Mouse (Mus musculus): ENCODE measurements around the gene Atp10a. TPM values are rescaled to one million over a fixed set of nuclear protein-coding genes. Genes with fewer than 3 reads are reported as not detected.

Atp10a gene
- polyA plus RNA-seq, 1 experiment: 1.9 TPM

DNA sequence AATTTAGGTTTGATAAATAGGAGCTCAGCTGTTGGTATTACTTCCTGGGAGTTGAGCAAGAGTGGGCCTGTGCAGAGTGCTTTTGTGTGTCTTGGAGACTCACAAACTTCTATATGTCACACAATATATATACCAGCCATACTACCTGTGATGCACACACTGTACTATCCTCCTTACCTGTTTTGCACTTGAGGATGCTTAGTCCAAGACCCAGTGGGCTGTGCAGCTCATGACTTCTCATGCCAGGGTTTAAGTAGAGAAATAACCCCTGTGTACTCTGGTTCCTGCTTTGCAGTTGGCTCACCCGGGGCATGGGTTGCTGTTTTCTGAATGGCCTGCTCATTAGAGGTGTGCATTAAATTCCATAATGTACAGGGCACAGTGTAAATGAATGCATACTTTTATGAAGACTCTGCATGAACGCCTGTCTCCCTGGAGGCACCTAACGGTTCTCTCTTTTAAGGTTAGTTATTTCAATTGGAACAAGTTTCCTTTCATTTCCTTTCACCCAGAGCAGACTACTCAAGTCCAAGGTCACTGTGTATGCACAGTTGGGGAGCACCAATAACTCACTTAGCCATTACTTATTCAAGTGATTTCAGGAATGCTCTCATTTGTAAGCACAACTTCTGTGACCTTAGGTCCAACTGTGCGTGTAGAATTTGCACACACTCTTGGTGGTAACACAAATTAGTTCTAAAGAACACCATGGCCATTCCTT is 63.4 kb downstream of the Atp10a start:
- 74% methylated on average over 4 of the region's 4 CpGs for WGBS

DNA sequence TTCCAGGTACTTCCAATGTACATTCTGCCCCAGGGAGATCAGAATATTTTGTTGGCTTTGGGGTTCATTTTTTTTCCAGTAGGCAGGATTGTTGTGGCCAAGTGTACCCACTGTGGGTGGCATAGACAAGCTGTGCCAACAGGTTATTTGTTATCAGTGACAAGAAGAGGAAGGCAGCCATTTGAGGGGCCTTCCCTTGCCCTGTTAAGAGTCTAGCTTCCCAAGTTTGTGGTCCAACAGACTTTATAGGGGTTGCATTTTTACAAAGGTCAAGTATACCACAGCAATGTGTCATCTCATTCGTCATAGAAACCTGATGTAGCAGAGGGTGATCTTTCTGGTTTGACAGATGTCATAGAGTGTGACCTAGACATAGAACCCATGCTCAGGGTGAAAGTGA is 66.3 kb downstream of the Atp10a start:
- no peaks in the 10 kb centered on the region for H3K27me3 ChIP-seq (ENCODE audit: control insufficient read depth, insufficient read depth, low read length)
- no peak overlapping the region for H3K27ac ChIP-seq (ENCODE audit: insufficient read depth, low read depth, low read length)
- H3K4me3 ChIP-seq (ENCODE audit: low read depth, low read length): no peak overlapping the region
- TF ChIP-seq POLR2A (IDR thresholded peaks at IDR 0.05; ENCODE audit: low read depth, low read length) (no peak), CTCF (IDR thresholded peaks at IDR 0.05; ENCODE audit: extremely low read depth, insufficient read length, insufficient replicate concordance, low read depth, low read length) (no peak)
- no peaks in the 10 kb centered on the region for H3K4me1 ChIP-seq (ENCODE audit: control insufficient read depth, insufficient read depth, insufficient read length, low read length)
- WGBS: 72% methylated on average over 1 of the region's 1 CpGs
- H3K36me3 ChIP-seq (ENCODE audit: control insufficient read depth, insufficient read depth, low read length): no peaks in the 10 kb centered on the region

More for the DNA sequence above, 63.4 kb downstream of the Atp10a start:
- no peaks in the 10 kb centered on the region for H3K4me1 ChIP-seq (ENCODE audit: control insufficient read depth, insufficient read depth, insufficient read length, low read length)
- TF ChIP-seq CTCF (IDR thresholded peaks at IDR 0.05; ENCODE audit: extremely low read depth, insufficient read length, insufficient replicate concordance, low read depth, low read length): no peak
- no peak for TF ChIP-seq POLR2A (IDR thresholded peaks at IDR 0.05; ENCODE audit: low read depth, low read length)
- H3K4me3 ChIP-seq (ENCODE audit: low read depth, low read length): no peak overlapping the region
- no peak overlapping the region for H3K27ac ChIP-seq (ENCODE audit: insufficient read depth, low read depth, low read length)
- H3K27me3 ChIP-seq (ENCODE audit: control insufficient read depth, insufficient read depth, low read length): no peaks in the 10 kb centered on the region
- no peaks in the 10 kb centered on the region for H3K36me3 ChIP-seq (ENCODE audit: control insufficient read depth, insufficient read depth, low read length)

DNA sequence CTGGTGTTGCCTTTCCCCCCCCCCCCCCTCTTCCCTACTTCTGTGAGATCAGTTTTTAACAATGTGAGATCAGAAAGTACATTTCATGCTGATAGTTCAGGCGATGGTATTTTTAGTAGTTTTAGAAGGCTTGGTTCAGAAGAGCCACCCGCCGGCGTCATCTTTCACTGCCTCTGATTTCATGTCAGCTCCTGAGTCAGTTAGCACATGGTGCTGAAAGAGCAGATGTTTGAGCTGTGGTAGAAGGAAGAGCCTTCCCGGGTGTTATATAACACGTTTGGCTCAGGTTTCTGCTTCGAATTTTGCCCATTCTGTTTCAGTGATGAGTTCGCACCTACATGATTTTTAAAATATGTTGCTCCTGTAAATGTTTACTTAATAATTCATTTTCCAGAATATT is 74.2 kb downstream of the Atp10a start:
- 47% methylated on average over 8 of the region's 8 CpGs for WGBS
- no peaks in the 10 kb centered on the region for H3K27me3 ChIP-seq (ENCODE audit: control insufficient read depth, insufficient read depth, low read length)
- no peaks in the 10 kb centered on the region for H3K36me3 ChIP-seq (ENCODE audit: control insufficient read depth, insufficient read depth, low read length)
- H3K27ac ChIP-seq (ENCODE audit: insufficient read depth, low read depth, low read length): no peak overlapping the region
- no peak overlapping the region for H3K4me3 ChIP-seq (ENCODE audit: low read depth, low read length)
- TF ChIP-seq CTCF (IDR thresholded peaks at IDR 0.05; ENCODE audit: extremely low read depth, insufficient read length, insufficient replicate concordance, low read depth, low read length): no peak
- no peak for TF ChIP-seq POLR2A (IDR thresholded peaks at IDR 0.05; ENCODE audit: low read depth, low read length)
- no peaks in the 10 kb centered on the region for H3K4me1 ChIP-seq (ENCODE audit: control insufficient read depth, insufficient read depth, insufficient read length, low read length)

DNA sequence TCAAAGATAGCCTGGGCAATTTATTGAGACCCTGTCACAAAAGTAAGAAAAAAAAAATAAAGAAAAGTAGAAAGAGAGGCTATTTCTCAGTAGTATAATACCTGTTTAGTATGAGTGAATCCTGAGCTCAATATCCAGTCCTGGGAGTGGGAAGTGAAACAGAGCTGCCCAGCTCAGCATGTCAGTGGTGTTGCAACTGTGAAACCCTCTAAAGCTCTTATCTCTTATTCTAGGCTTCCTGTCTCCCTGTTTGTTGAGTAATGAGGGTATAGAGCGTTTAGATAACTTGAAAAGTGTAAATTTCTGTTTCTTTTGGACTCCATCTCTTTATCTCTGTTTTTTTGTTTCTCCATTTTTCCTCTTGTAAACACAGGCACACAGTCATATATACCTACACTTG is 74.9 kb downstream of the Atp10a start:
- Histone ChIP-seq H3K27ac (ENCODE audit: insufficient read depth, low read depth, low read length) (no peak overlapping the region), H3K36me3 (ENCODE audit: control insufficient read depth, insufficient read depth, low read length) (no peaks in the 10 kb centered on the region), H3K4me1 (ENCODE audit: control insufficient read depth, insufficient read depth, insufficient read length, low read length) (no peaks in the 10 kb centered on the region), H3K27me3 (ENCODE audit: control insufficient read depth, insufficient read depth, low read length) (no peaks in the 10 kb centered on the region), H3K4me3 (ENCODE audit: low read depth, low read length) (no peak overlapping the region)
- TF ChIP-seq POLR2A (IDR thresholded peaks at IDR 0.05; ENCODE audit: low read depth, low read length) (no peak), CTCF (IDR thresholded peaks at IDR 0.05; ENCODE audit: extremely low read depth, insufficient read length, insufficient replicate concordance, low read depth, low read length) (no peak)
- WGBS: 40% methylated on average over 1 of the region's 1 CpGs

DNA sequence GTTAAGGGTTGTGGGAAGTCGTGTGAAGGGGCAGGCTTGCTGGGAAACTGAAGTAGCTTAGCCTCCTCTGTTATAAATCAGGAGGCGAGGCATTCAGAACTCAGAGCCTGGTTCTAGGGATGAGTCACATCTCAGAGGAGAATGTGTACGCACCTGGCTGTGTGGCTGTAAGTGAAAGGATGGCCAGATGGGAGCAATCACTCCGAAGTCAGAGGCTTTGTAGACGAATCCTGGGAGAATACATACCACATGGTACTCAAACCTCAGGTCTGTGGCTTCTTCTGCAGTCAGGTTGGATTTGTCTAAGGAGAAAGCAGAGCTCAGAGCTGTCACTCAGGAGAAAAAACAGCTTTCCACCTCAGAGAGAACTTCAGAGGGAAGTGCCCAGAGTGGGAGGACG is 76.4 kb downstream of the Atp10a start:
- no peaks in the 10 kb centered on the region for H3K36me3 ChIP-seq (ENCODE audit: control insufficient read depth, insufficient read depth, low read length)
- 61% methylated on average over 6 of the region's 6 CpGs for WGBS

DNA sequence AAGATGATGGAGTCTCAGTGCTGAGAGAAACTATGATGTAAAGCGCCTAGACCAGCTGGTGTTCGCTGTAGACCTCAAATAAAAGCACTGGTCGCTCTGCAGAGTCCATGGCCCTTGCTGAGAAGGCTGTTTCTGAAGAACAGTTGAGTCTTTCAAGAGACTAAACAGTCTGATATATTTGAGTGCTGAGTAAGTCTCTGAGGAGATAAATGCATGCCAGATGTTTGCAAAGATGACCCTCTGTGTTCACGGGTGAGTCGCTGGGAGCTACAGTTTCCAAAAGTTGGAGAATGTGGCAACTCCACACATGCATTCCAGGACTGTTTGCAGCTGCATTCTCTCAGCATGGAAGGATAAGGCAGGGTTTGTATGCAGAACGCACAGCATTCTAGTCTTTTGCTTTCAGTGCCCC is 77.5 kb downstream of the Atp10a start:
- 65% methylated on average over 6 of the region's 6 CpGs for whole genome bisulfite sequencing
- Histone ChIP-seq H3K27ac (ENCODE audit: insufficient read depth, low read depth, low read length) (no peak overlapping the region), H3K36me3 (ENCODE audit: control insufficient read depth, insufficient read depth, low read length) (no peaks in the 10 kb centered on the region), H3K4me3 (ENCODE audit: low read depth, low read length) (no peak overlapping the region), H3K27me3 (ENCODE audit: control insufficient read depth, insufficient read depth, low read length) (no peaks in the 10 kb centered on the region), H3K4me1 (ENCODE audit: control insufficient read depth, insufficient read depth, insufficient read length, low read length) (no peaks in the 10 kb centered on the region)
- TF ChIP-seq POLR2A (IDR thresholded peaks at IDR 0.05; ENCODE audit: low read depth, low read length): no peak
- no peak for TF ChIP-seq CTCF (IDR thresholded peaks at IDR 0.05; ENCODE audit: extremely low read depth, insufficient read length, insufficient replicate concordance, low read depth, low read length)

More for the DNA sequence above, 76.4 kb downstream of the Atp10a start:
- no peaks in the 10 kb centered on the region for H3K27me3 ChIP-seq (ENCODE audit: control insufficient read depth, insufficient read depth, low read length)
- no peak overlapping the region for H3K4me3 ChIP-seq (ENCODE audit: low read depth, low read length)
- TF ChIP-seq POLR2A (IDR thresholded peaks at IDR 0.05; ENCODE audit: low read depth, low read length): no peak
- no peak for TF ChIP-seq CTCF (IDR thresholded peaks at IDR 0.05; ENCODE audit: extremely low read depth, insufficient read length, insufficient replicate concordance, low read depth, low read length)
- no peaks in the 10 kb centered on the region for H3K4me1 ChIP-seq (ENCODE audit: control insufficient read depth, insufficient read depth, insufficient read length, low read length)
- no peak overlapping the region for H3K27ac ChIP-seq (ENCODE audit: insufficient read depth, low read depth, low read length)

DNA sequence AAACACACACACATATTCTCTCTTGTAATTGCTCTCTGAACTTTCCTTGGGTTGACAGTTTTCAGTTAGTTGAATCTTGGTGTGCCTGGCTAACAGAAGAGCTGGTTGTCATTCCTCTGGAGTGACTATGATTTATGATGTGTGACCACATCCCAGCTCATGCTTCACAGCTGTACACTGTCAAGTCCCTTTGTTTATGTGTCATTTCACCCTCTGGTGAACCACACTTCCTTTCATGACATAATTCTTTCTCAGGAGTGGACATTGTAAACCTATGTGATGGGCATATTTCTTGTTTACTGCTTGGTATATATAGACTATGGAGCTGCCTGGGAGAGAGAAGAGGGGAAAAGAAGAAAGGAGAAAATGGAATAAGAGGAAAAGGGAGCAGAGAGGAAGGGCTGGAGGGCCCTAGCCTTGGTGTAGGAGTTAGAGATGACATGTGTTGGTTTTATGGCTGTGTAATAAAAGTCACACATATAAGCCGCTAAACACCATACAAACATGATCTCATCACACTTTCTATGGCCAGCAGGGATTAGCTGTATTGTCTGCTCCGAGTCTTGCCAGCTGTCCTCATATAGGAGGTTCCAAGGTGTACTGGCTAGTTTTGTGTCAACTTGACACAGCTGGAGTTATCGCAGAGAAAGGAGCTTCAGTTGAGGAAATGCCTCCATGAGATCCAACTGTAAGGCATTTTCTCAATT is 81.0 kb downstream of the Atp10a start:
- Histone ChIP-seq H3K36me3 (ENCODE audit: control insufficient read depth, insufficient read depth, low read length) (no peaks in the 10 kb centered on the region), H3K27me3 (ENCODE audit: control insufficient read depth, insufficient read depth, low read length) (no peaks in the 10 kb centered on the region), H3K4me3 (ENCODE audit: low read depth, low read length) (no peak overlapping the region), H3K4me1 (ENCODE audit: control insufficient read depth, insufficient read depth, insufficient read length, low read length) (no peaks in the 10 kb centered on the region), H3K27ac (ENCODE audit: insufficient read depth, low read depth, low read length) (no peak overlapping the region)
- WGBS: 63% methylated on average over 3 of the region's 3 CpGs
- TF ChIP-seq CTCF (IDR thresholded peaks at IDR 0.05; ENCODE audit: extremely low read depth, insufficient read length, insufficient replicate concordance, low read depth, low read length) (no peak), POLR2A (IDR thresholded peaks at IDR 0.05; ENCODE audit: low read depth, low read length) (no peak)
